Mouse (Mus musculus): Measurements from ENCODE around the gene Arpc5l. TPM values are rescaled to one million over a fixed set of nuclear protein-coding genes. Genes with fewer than 3 reads are reported as not detected.

The Arpc5l gene
- total and polyA plus RNA-seq, 3 experiments = 65.4 to 87.0 TPM; not detected in 1

DNA sequence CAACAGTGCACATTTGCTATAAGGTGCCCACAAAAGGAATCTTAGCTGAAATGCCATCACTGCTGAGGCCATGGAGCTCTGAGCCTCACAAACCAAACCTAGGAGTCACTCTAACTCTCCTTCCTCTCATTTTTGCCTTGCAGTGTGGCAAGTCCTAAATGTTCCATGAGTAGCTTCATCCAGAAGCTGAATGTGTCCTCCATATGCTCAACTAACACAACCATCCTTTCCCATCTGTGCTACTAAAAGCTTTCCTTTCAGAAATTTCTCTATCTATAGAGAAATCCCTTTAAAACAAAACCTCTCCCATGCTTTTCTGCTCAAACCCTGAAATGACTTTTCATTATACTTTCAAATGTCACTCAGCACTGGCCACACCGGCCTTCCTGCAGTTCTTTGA lies 26.5 kb downstream of the Arpc5l start:
- Histone ChIP-seq H3K27me3 (ENCODE audit: control insufficient read depth in 1 of 2, insufficient read depth in 2 of 2, low read length in 2 of 2) (no peaks in the 10 kb centered on the region), H3K27ac (ENCODE audit: control insufficient read depth, low read depth, low read length) (no peak overlapping the region), H3K4me3 (ENCODE audit: control insufficient read depth in 1 of 2, insufficient read depth in 1 of 2, low read depth in 2 of 2, low read length in 2 of 2) (no peak overlapping the region), H3K9me3 (replicated peaks; ENCODE audit: insufficient read depth, low read length) (no peaks in the 10 kb centered on the region), H3K79me2 (ENCODE audit: control insufficient read depth, insufficient read depth, low read length, poor library complexity) (no peaks in the 10 kb centered on the region), H3K36me3 (ENCODE audit: control insufficient read depth in 1 of 2, insufficient read depth in 2 of 2, low read length in 2 of 2) (peaks cover 0 to 22% of the 10 kb centered on the region in 2 experiments; a peak in 2 of 4 replicates), H3K4me1 (ENCODE audit: control insufficient read depth in 1 of 2, insufficient read depth in 2 of 2, low read length in 2 of 2) (no peaks in the 10 kb centered on the region), H3K9ac (ENCODE audit: control insufficient read depth, low read depth, low read length, poor library complexity, severe bottlenecking) (no peak overlapping the region)
- TF ChIP-seq NELFE (IDR thresholded peaks at IDR 0.05; ENCODE audit: low read depth, low read length) (no peak), MAZ (IDR thresholded peaks at IDR 0.05; ENCODE audit: low read depth, low read length) (no peak), MXI1 (IDR thresholded peaks at IDR 0.05; ENCODE audit: low read depth, low read length) (no peak), SMC3 (IDR thresholded peaks at IDR 0.05; ENCODE audit: low read depth, low read length) (no peak), UBTF (IDR thresholded peaks at IDR 0.05; ENCODE audit: borderline replicate concordance, insufficient read depth, low read depth, low read length) (no peak), EP300 (IDR thresholded peaks at IDR 0.05; ENCODE audit: low read depth in 1 of 2, low read length in 2 of 2) (no peak), TBP (IDR thresholded peaks at IDR 0.05; ENCODE audit: low read depth, low read length) (no peak), MEF2A (IDR thresholded peaks at IDR 0.05; ENCODE audit: extremely low read depth, insufficient replicate concordance, low read depth, low read length, poor library complexity, severe bottlenecking) (no peak), TCF12 (IDR thresholded peaks at IDR 0.05; ENCODE audit: low read depth, low read length) (no peak), ZNF384 (IDR thresholded peaks at IDR 0.05; ENCODE audit: low read depth, low read length) (no peak)
- no peak for DNase-seq (ENCODE audit: low read depth, low spot score)

DNA sequence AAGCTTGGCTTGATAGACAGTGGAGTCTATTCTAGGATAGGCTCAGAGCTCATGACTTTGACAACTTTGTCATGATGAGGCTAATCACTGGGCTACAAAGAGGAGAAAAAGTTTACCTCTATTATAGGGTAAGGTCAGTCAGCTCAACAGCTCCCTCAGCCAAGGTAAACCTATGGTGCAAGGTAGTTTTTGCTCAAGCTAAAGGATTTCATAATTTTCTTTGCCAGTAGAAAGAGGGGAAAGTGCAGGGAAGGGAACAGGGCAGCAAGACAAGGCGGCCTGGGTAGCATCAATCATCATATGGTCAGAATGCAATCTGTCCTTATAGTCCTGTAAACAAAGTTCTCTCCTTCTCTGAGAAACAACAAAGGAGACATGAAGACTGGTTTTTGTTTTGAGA lies 35.1 kb downstream of the Arpc5l start:
- peaks cover 0 to 19% of the 10 kb centered on the region in 2 experiments; a peak in 2 of 4 replicates for H3K36me3 ChIP-seq (ENCODE audit: control insufficient read depth in 1 of 2, insufficient read depth in 2 of 2, low read length in 2 of 2)
- no peak overlapping the region for H3K4me3 ChIP-seq (ENCODE audit: control insufficient read depth in 1 of 2, insufficient read depth in 1 of 2, low read depth in 2 of 2, low read length in 2 of 2)
- H3K4me1 ChIP-seq (ENCODE audit: control insufficient read depth in 1 of 2, insufficient read depth in 2 of 2, low read length in 2 of 2) = no peaks in the 10 kb centered on the region
- H3K27me3 ChIP-seq (ENCODE audit: control insufficient read depth in 1 of 2, insufficient read depth in 2 of 2, low read length in 2 of 2) = no peaks in the 10 kb centered on the region
- no peaks in the 10 kb centered on the region for H3K79me2 ChIP-seq (ENCODE audit: control insufficient read depth, insufficient read depth, low read length, poor library complexity)
- H3K9ac ChIP-seq (ENCODE audit: control insufficient read depth, low read depth, low read length, poor library complexity, severe bottlenecking) = no peak overlapping the region
- no peak for TF ChIP-seq MYB (IDR thresholded peaks at IDR 0.05; ENCODE audit: low read depth, low read length)
- no peak for TF ChIP-seq USF1 (IDR thresholded peaks at IDR 0.05; ENCODE audit: low read depth, low read length)
- TF ChIP-seq USF2 (IDR thresholded peaks at IDR 0.05; ENCODE audit: borderline replicate concordance in 1 of 2, insufficient read depth in 1 of 2, low read depth in 1 of 2, low read length in 2 of 2) = no peak
- no peak for TF ChIP-seq ELF1 (IDR thresholded peaks at IDR 0.05; ENCODE audit: low read depth, low read length)
- no peak for TF ChIP-seq POLR2AphosphoS2 (IDR thresholded peaks at IDR 0.05; ENCODE audit: low read length)
- no peak for TF ChIP-seq TBP (IDR thresholded peaks at IDR 0.05; ENCODE audit: low read depth, low read length)
- TF ChIP-seq ZNF384 (IDR thresholded peaks at IDR 0.05; ENCODE audit: low read depth, low read length) = no peak
- no peak for TF ChIP-seq BHLHE40 (IDR thresholded peaks at IDR 0.05; ENCODE audit: borderline replicate concordance, low read depth, low read length)
- TF ChIP-seq TCF12 (IDR thresholded peaks at IDR 0.05; ENCODE audit: low read depth, low read length) = no peak
- no peak for TF ChIP-seq UBTF (IDR thresholded peaks at IDR 0.05; ENCODE audit: borderline replicate concordance, insufficient read depth, low read depth, low read length)
- no peak for TF ChIP-seq ZC3H11A (IDR thresholded peaks at IDR 0.05; ENCODE audit: low read depth, low read length)
- TF ChIP-seq NELFE (IDR thresholded peaks at IDR 0.05; ENCODE audit: low read depth, low read length) = no peak
- TF ChIP-seq MYC (IDR thresholded peaks at IDR 0.05; ENCODE audit: low read depth, low read length) = no peak
- no peak for TF ChIP-seq SIN3A (IDR thresholded peaks at IDR 0.05; ENCODE audit: low read length)
- TF ChIP-seq RAD21 (IDR thresholded peaks at IDR 0.05; ENCODE audit: low read depth, low read length) = no peak
- no peak for TF ChIP-seq CHD2 (IDR thresholded peaks at IDR 0.05; ENCODE audit: low read length)
- TF ChIP-seq RCOR1 (IDR thresholded peaks at IDR 0.05; ENCODE audit: low read depth, low read length) = no peak
- TF ChIP-seq SMC3 (IDR thresholded peaks at IDR 0.05; ENCODE audit: low read depth, low read length) = no peak
- no peaks in the 10 kb centered on the region for H3K9me3 ChIP-seq (replicated peaks; ENCODE audit: insufficient read depth, low read length)
- H3K27ac ChIP-seq (ENCODE audit: control insufficient read depth, low read depth, low read length) = no peak overlapping the region
- DNase-seq (ENCODE audit: low read depth, low spot score) = no peak
